Mouse (Mus musculus) CH12.LX (cell line): ENCODE results near the gene Sema3b. TPM values are rescaled to one million over a fixed set of nuclear protein-coding genes. Genes with fewer than 3 reads are reported as not detected.

Source experiments
- DNase-seq: peaks from one replicate; pipeline ENCODE4 v3.0.0-alpha.2; 2013; ENCODE audit errors: extremely low read depth
- H3K27ac ChIP-seq: 2 replicates; pipeline ENCODE4 v1.5.1; 2012; ENCODE audit warnings: low read depth, mild to moderate bottlenecking, control low read depth, moderate library complexity; ENCODE audit not compliant: insufficient read depth
- H3K27me3 ChIP-seq: replicated peaks from 2 replicates; pipeline ENCODE3; 2012; ENCODE audit warnings: inconsistent platforms
- H3K36me3 ChIP-seq, 2 experiments: replicated peaks in 1 of 2; 2 replicates each; pipeline versions ENCODE3 to v1.6.1; 2012; ENCODE audit warnings: inconsistent platforms in 1 of 2, low read length in 1 of 2, mild to moderate bottlenecking in 1 of 2, mixed read lengths in 1 of 2, moderate library complexity in 1 of 2; ENCODE audit not compliant: control insufficient read depth in 1 of 2, insufficient read depth in 1 of 2
- H3K4me1 ChIP-seq, 2 experiments: 2 replicates each; pipeline ENCODE4 v1.6.1; 2012; ENCODE audit warnings: inconsistent platforms in 1 of 2, moderate library complexity in 1 of 2; ENCODE audit not compliant: insufficient read depth in 2 of 2, control insufficient read depth in 1 of 2
- H3K4me2 ChIP-seq: 2 replicates; pipeline ENCODE4 v1.6.1; 2012; ENCODE audit warnings: low read depth, mild to moderate bottlenecking, control low read depth; ENCODE audit not compliant: poor library complexity, insufficient read depth, severe bottlenecking
- H3K4me3 ChIP-seq, 3 experiments: fragments of 150-350 bp in 1 of 3; sonication (generic) in 1 of 3; replicated peaks in 1 of 3; 2 replicates each; pipeline versions ENCODE3 to v1.5.1; 2011 to 2012; ENCODE audit warnings: low read depth in 2 of 3, low read length in 2 of 3, mild to moderate bottlenecking in 2 of 3, moderate library complexity in 2 of 3, control low read depth in 1 of 3, improper control_type of control experiment in 1 of 3, inconsistent platforms in 1 of 3, mixed read lengths in 1 of 3; ENCODE audit not compliant: poor library complexity in 1 of 3
- H3K79me2 ChIP-seq: replicated peaks from 2 replicates; pipeline ENCODE4 v1.6.1; 2012; ENCODE audit warnings: mild to moderate bottlenecking, moderate library complexity; ENCODE audit not compliant: control insufficient read depth, poor library complexity, insufficient read depth, severe bottlenecking; ENCODE audit errors: extremely low read depth
- H3K9ac ChIP-seq: 2 replicates; pipeline ENCODE4 v1.6.1; 2012; ENCODE audit warnings: low read depth, mild to moderate bottlenecking, control low read depth, moderate library complexity; ENCODE audit not compliant: insufficient read depth
- H3K9me3 ChIP-seq: replicated peaks from 2 replicates; pipeline ENCODE3; 2012; ENCODE audit warnings: low read length, inconsistent platforms, mixed read lengths
- CHD2 ChIP-seq: IDR thresholded peaks from 2 replicates; pipeline ENCODE4 v1.6.1; 2011; ENCODE audit warnings: low read length, improper control_type of control experiment
- CTCF ChIP-seq, 2 experiments: IDR thresholded peaks in 1 of 2; conservative IDR thresholded peaks in 1 of 2; 2 replicates each; pipeline ENCODE4 v1.5.1; 2011 to 2012; ENCODE audit warnings: low read depth in 2 of 2, low read length in 2 of 2, improper control_type of control experiment in 1 of 2, inconsistent platforms in 1 of 2, mild to moderate bottlenecking in 1 of 2, moderate library complexity in 1 of 2
- ELF1 ChIP-seq: IDR thresholded peaks from 2 replicates; pipeline ENCODE4 v1.6.1; 2014; ENCODE audit warnings: low read depth, mild to moderate bottlenecking, inconsistent platforms, low read length, improper control_type of control experiment
- EP300 ChIP-seq: IDR thresholded peaks from 2 replicates; pipeline ENCODE4 v1.6.1; 2011; ENCODE audit warnings: low read length, improper control_type of control experiment
- ETS1 ChIP-seq: conservative IDR thresholded peaks from 2 replicates; pipeline ENCODE4 v1.6.1; 2012; ENCODE audit warnings: low read depth, mild to moderate bottlenecking, inconsistent platforms, low read length, improper control_type of control experiment, moderate library complexity
- GABPA ChIP-seq: IDR thresholded peaks from 2 replicates; pipeline ENCODE4 v1.6.1; 2012; ENCODE audit warnings: low read depth, low read length, improper control_type of control experiment, inconsistent platforms; ENCODE audit not compliant: insufficient replicate concordance
- HCFC1 ChIP-seq: IDR thresholded peaks from 2 replicates; pipeline ENCODE4 v1.6.1; 2012; ENCODE audit warnings: low read depth, mild to moderate bottlenecking, inconsistent platforms, low read length, improper control_type of control experiment
- IRF4 ChIP-seq: IDR thresholded peaks from 2 replicates; pipeline ENCODE4 v1.6.1; 2014; ENCODE audit warnings: low read depth, mild to moderate bottlenecking, inconsistent platforms, low read length, improper control_type of control experiment
- KAT2A ChIP-seq: IDR thresholded peaks from 2 replicates; pipeline ENCODE4 v1.6.1; 2012; ENCODE audit warnings: low read length, improper control_type of control experiment, inconsistent platforms; ENCODE audit not compliant: insufficient replicate concordance
- MAX ChIP-seq: IDR thresholded peaks from 2 replicates; pipeline ENCODE4 v1.6.1; 2011; ENCODE audit warnings: low read length, improper control_type of control experiment
- MYC ChIP-seq: IDR thresholded peaks from 2 replicates; pipeline ENCODE4 v1.6.1; 2011; ENCODE audit warnings: low read depth, mild to moderate bottlenecking, improper control_type of control experiment, low read length
- NRF1 ChIP-seq: IDR thresholded peaks from 2 replicates; pipeline ENCODE4 v1.6.1; 2014; ENCODE audit warnings: low read depth, mild to moderate bottlenecking, inconsistent platforms, low read length, improper control_type of control experiment, moderate library complexity
- PAX5 ChIP-seq: IDR thresholded peaks from 2 replicates; pipeline ENCODE4 v1.6.1; 2012; ENCODE audit warnings: low read length, inconsistent platforms, mixed read lengths
- POLR2A ChIP-seq: IDR thresholded peaks from 2 replicates; pipeline ENCODE4 v1.6.1; 2011; ENCODE audit warnings: low read depth, mild to moderate bottlenecking, improper control_type of control experiment, low read length
- POLR2AphosphoS2 ChIP-seq: IDR thresholded peaks from 2 replicates; pipeline ENCODE4 v1.6.1; 2011; ENCODE audit warnings: low read depth, low read length, improper control_type of control experiment
- RAD21 ChIP-seq: IDR thresholded peaks from 2 replicates; pipeline ENCODE4 v1.6.1; 2011; ENCODE audit warnings: low read depth, mild to moderate bottlenecking, low read length, improper control_type of control experiment, moderate library complexity
- USF1 ChIP-seq: IDR thresholded peaks from 2 replicates; pipeline ENCODE4 v1.6.1; 2014; ENCODE audit warnings: low read depth, mild to moderate bottlenecking, inconsistent platforms, low read length, improper control_type of control experiment
- USF2 ChIP-seq: conservative IDR thresholded peaks from 2 replicates; pipeline ENCODE4 v1.6.1; 2011; ENCODE audit warnings: low read depth, low read length, improper control_type of control experiment
- ZC3H11A ChIP-seq: IDR thresholded peaks from 2 replicates; pipeline ENCODE4 v1.6.1; 2012; ENCODE audit warnings: low read depth, mild to moderate bottlenecking, inconsistent platforms, low read length, improper control_type of control experiment
- ZMIZ1 ChIP-seq: IDR thresholded peaks from 2 replicates; pipeline ENCODE4 v1.6.1; 2012; ENCODE audit warnings: low read depth, mild to moderate bottlenecking, inconsistent platforms, low read length, improper control_type of control experiment
- ZNF384 ChIP-seq: IDR thresholded peaks from 2 replicates; pipeline ENCODE4 v1.6.1; 2012; ENCODE audit warnings: low read depth, low read length, improper control_type of control experiment, inconsistent platforms
- dilution Hi-C: fragments of 300-500 bp; cut with MboI; formaldehyde crosslinking; loops from 2 replicates; pipeline ENCODE4 v1.14.3; 2020; ENCODE audit warnings: low sequenced_read_pairs; ENCODE audit not compliant: extremely low pct_unique_long_range_greater_than_20kb, extremely low pct_ligation_motif_present
- in situ Hi-C: fragments of 300-500 bp; cut with MboI; formaldehyde crosslinking; loops from 3 replicates; pipeline ENCODE4 v1.14.3; 2019; ENCODE audit warnings: low sequenced_read_pairs, low pct_ligation_motif_present, low pct_unique_long_range_greater_than_20kb, mixed read lengths
- polyA plus RNA-seq: library from polyadenylated mRNA; unstranded; fragments of >175 nt; gene quantifications from 2 replicates; pipeline ENCODE4 v1.2.1, GENCODE M21; 2012; ENCODE audit warnings: low read depth; ENCODE audit not compliant: insufficient read length
- total RNA-seq, 2 experiments: library from RNA; depleted of rRNA; stranded (reverse); fragments of 300-350 nt in 1 of 2; fragments of >200 nt in 1 of 2; gene quantifications; 2 replicates each; pipeline ENCODE4 v1.2.3; 2012 to 2014

Gene Sema3b
- total and polyA plus RNA-seq, 3 experiments, result 4.3 to 11.6 (median 8.0) TPM

DNA sequence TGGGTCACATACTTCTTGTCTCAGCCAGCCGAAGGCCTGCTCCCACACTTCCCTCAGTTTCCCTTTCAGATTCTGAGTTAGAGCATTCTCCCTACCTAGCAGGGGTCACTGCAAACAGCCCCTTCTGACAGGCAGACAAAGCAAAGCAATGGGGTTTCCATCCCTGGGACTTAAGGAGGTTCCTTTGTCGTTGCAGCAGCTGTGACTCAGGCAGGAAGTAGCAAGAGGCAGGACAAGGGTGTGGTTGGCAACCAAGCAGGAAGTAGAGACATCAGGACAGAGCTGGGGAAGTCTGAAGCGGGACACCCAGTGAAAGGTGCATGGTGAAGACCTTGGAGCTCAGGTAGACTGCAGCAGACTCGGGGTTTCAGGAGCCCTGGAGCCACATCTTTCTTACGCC lies 15.5 kb upstream of the Sema3b start:
- Histone ChIP-seq H3K9ac (no peak overlapping the region), H3K4me3 (peak overlapping the region in 1 of 3 experiments; percentile 7), H3K9me3 (no peaks in the 10 kb centered on the region), H3K4me1 (peaks cover 29 to 55% of the 10 kb centered on the region in 2 experiments), H3K79me2 (peaks cover 46% of the 10 kb centered on the region), H3K36me3 (peaks cover 40 to 82% of the 10 kb centered on the region in 2 experiments), H3K27ac (0 out of 2 replicates have a peak overlapping the region, but pooled peaks have one; percentile 16), H3K4me2 (0 out of 2 replicates have a peak overlapping the region, but pooled peaks have one; percentile 6), H3K27me3 (no peaks in the 10 kb centered on the region)
- dilution Hi-C loops (no loop called here), in situ Hi-C loops (no loop called here)
- DNase-seq, result no peak
- TF ChIP-seq USF2 (no peak), ELF1 (peak; percentile 37; the same call in 1 of the 2 replicates)

DNA sequence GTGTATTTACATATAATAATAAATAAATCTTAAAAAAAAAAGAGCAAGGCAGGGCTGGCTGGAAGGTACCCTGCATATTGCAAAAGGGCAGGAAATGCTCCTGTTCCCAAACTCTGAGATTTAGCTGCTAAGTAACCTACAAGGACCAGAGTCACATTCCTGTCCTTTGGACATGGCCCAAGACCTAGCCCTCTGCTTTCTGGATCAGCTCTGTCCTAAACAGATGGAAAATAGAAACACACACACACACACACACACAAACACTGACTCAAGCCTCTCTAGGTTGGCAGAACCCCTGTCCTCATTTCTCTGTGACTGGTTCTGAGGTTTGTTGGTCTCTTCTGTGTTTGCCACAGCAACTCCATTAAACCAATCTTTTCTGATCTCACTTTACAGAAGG lies 11.9 kb upstream of the Sema3b start:
- in situ Hi-C loops (no loop called here), dilution Hi-C loops (no loop called here)
- peaks cover 16% of the 10 kb centered on the region for H3K79me2 ChIP-seq
- H3K27ac ChIP-seq, result no peak overlapping the region
- H3K9me3 ChIP-seq, result no peaks in the 10 kb centered on the region
- no peak overlapping the region for H3K4me2 ChIP-seq
- peaks cover 13 to 23% of the 10 kb centered on the region in 2 experiments for H3K4me1 ChIP-seq
- H3K36me3 ChIP-seq, result peaks cover 62 to 90% of the 10 kb centered on the region in 2 experiments
- TF ChIP-seq ZNF384 (no peak), ZMIZ1 (no peak), EP300 (no peak), GABPA (no peak), POLR2A (no peak), KAT2A (no peak), POLR2AphosphoS2 (no peak), NRF1 (no peak), CTCF (conservative IDR thresholded peaks at IDR 0.05 in 1 of 2, IDR thresholded peaks at IDR 0.05 in 1 of 2; ENCODE audit: low read depth in 2 of 2, low read length in 2 of 2) (no peak), IRF4 (no peak), USF1 (no peak), PAX5 (no peak), HCFC1 (no peak), MAX (no peak), CHD2 (no peak), ZC3H11A (no peak), ETS1 (no peak), RAD21 (no peak), MYC (no peak)
- no peaks in the 10 kb centered on the region for H3K27me3 ChIP-seq
- H3K9ac ChIP-seq, result no peak overlapping the region
- no peak overlapping the region for H3K4me3 ChIP-seq
- DNase-seq, result no peak
